Mouse (Mus musculus) liver, embryonic 14.5 days (tissue): ENCODE results near the gene Bmp8a. TPM values are rescaled to one million over a fixed set of nuclear protein-coding genes. Genes with fewer than 3 reads are reported as not detected.
A peak's percentile ranks its signal among the peaks of the same experiment; 100 is the strongest.
"Not testable (repeated sequence)": the region's sequence is repeated elsewhere in the genome, so short reads cannot be mapped to it uniquely, and the experiment has no call there.

ENCODE experiments used
- ATAC-seq: fragments of 200-750 bp; cut with Nextera tagmentation; 2 replicates; pipeline ENCODE4 v1.8.0; 2017; ENCODE audit warnings: moderate number of reproducible peaks, mild to moderate bottlenecking, moderate library complexity; ENCODE audit not compliant: insufficient read depth
- DNase-seq, 3 experiments: peaks; one replicate each; pipeline ENCODE4 v3.0.0-alpha.2; 2012 to 2013; ENCODE audit warnings: low read depth in 3 of 3, low spot score in 3 of 3
- H3K27ac ChIP-seq: fragments of 300-500 bp; sonication (generic); 2 replicates; pipeline ENCODE4 v1.5.1; 2014; ENCODE audit warnings: moderate library complexity, mild to moderate bottlenecking, control low read depth, inconsistent platforms
- H3K27me3 ChIP-seq: fragments of 300-500 bp; sonication (generic); 2 replicates; pipeline ENCODE4 v1.6.1; 2014; ENCODE audit warnings: mild to moderate bottlenecking, low read length, moderate library complexity; ENCODE audit not compliant: control insufficient read depth, insufficient read depth
- H3K36me3 ChIP-seq: fragments of 300-500 bp; sonication (generic); replicated peaks from 2 replicates; pipeline ENCODE4 v1.6.1; 2014; ENCODE audit warnings: low read depth; ENCODE audit not compliant: control insufficient read depth, insufficient read depth
- H3K4me1 ChIP-seq, 2 experiments: fragments of 200-500 bp in 1 of 2; fragments of 300-500 bp in 1 of 2; sonication (generic) in 1 of 2; replicated peaks; 2 replicates each; pipeline ENCODE4 v1.6.1; 2012 to 2014; ENCODE audit warnings: antibody characterized with exemption in 1 of 2, inconsistent platforms in 1 of 2, low read length in 1 of 2; ENCODE audit not compliant: control insufficient read depth in 2 of 2, insufficient read depth in 2 of 2
- H3K4me2 ChIP-seq: fragments of 300-500 bp; sonication (generic); 2 replicates; pipeline ENCODE4 v1.6.1; 2014; ENCODE audit warnings: low read depth, mild to moderate bottlenecking, control low read depth, moderate library complexity
- H3K4me3 ChIP-seq, 2 experiments: fragments of 200-500 bp in 1 of 2; fragments of 300-500 bp in 1 of 2; sonication (generic) in 1 of 2; 2 replicates each; pipeline ENCODE4 v1.5.1; 2012 to 2014; ENCODE audit warnings: low read depth in 2 of 2, low read length in 2 of 2, mild to moderate bottlenecking in 2 of 2, control low read depth in 1 of 2, inconsistent platforms in 1 of 2, moderate library complexity in 1 of 2; ENCODE audit not compliant: insufficient read depth in 1 of 2
- H3K9ac ChIP-seq: fragments of 300-500 bp; sonication (generic); replicated peaks from 2 replicates; pipeline ENCODE4 v1.6.1; 2014; ENCODE audit warnings: mild to moderate bottlenecking, control low read depth, moderate library complexity
- H3K9me3 ChIP-seq: fragments of 300-500 bp; sonication (generic); 2 replicates; pipeline ENCODE4 v1.6.1; 2016; ENCODE audit warnings: low read length, mixed read lengths; ENCODE audit not compliant: control insufficient read depth
- CTCF ChIP-seq: IDR thresholded peaks from 2 replicates; pipeline ENCODE4 v1.5.1; 2016; ENCODE audit warnings: antibody characterized with exemption, low read depth, control low read depth
- EP300 ChIP-seq: IDR thresholded peaks from 2 replicates; pipeline ENCODE4 v1.6.1; 2016; ENCODE audit warnings: antibody characterized with exemption, low read depth
- WGBS: fragments of 180-500 bp; shearing (Covaris S2); extraction: QIAGEN DNeasy Blood & Tissue Kit; methylation state at CpG from one replicate; pipeline ENCODE4 v1.1.7; 2014; ENCODE audit not compliant: insufficient replicate concordance; 5-methylcytosine and 5-hydroxymethylcytosine counted together
- polyA plus RNA-seq, 2 experiments: library from polyadenylated mRNA; depleted of rRNA in 1 of 2; stranded (reverse) in 1 of 2; unstranded in 1 of 2; fragments of >200 nt; fragmentation: Nextera tagmentation in 1 of 2; extraction: Ambion mirVana in 1 of 2; gene quantifications; 2 replicates each; pipeline versions ENCODE4 v1.2.1 to v1.2.3; 2012 to 2014

Gene Bmp8a
- polyA plus RNA-seq, 2 experiments: 0.08 TPM; not detected in 1

GRCm38 (mm10) chr4:123323534-123323933 is 19.5 kb downstream of the Bmp8a start, which contains the start of gene Oxct2a:
Gene Oxct2a (minus strand): TSS chr4:123323634.
- no peaks in the 10 kb centered on the region for H3K36me3 ChIP-seq
- TF ChIP-seq CTCF: no peak
- no peak within 1 kb of the TSS for H3K4me2 ChIP-seq
- H3K4me3 ChIP-seq: no peak within 1 kb of the TSS
- no peak within 1 kb of the TSS for H3K27ac ChIP-seq
- H3K4me1 ChIP-seq: no peaks in the 10 kb centered on the region
- WGBS: 27% methylated on average over 13 of the region's 13 CpGs
- H3K27me3 ChIP-seq: peaks cover 5% of the 10 kb centered on the region
- no peaks in the 10 kb centered on the region for H3K9me3 ChIP-seq
- no peak within 1 kb of the TSS for H3K9ac ChIP-seq
- ATAC-seq: no peak
- no peak for DNase-seq

GRCm38 (mm10) chr4:123322910-123323309 is 20.1 kb downstream of the Bmp8a start:
- H3K27me3 ChIP-seq, H3K36me3 ChIP-seq, H3K27ac ChIP-seq, H3K9me3 ChIP-seq, ATAC-seq, H3K4me2 ChIP-seq, H3K4me1 ChIP-seq, DNase-seq, H3K9ac ChIP-seq, H3K4me3 ChIP-seq: not testable (repeated sequence)
- whole genome bisulfite sequencing: 18% methylated on average over 27 of the region's 38 CpGs

GRCm38 (mm10) chr4:123314497-123314896 is 28.6 kb downstream of the Bmp8a start:
- no peak for ATAC-seq
- WGBS: 59% methylated on average over 3 of the region's 3 CpGs
- TF ChIP-seq CTCF (no peak), EP300 (no peak)
- Histone ChIP-seq H3K36me3 (no peaks in the 10 kb centered on the region), H3K4me1 (peaks cover 0 to 7% of the 10 kb centered on the region in 2 experiments; a peak in 2 of 4 replicates), H3K9me3 (no peaks in the 10 kb centered on the region), H3K9ac (no peak overlapping the region), H3K27me3 (no peaks in the 10 kb centered on the region), H3K27ac (no peak overlapping the region), H3K4me2 (no peak overlapping the region), H3K4me3 (no peak overlapping the region)
- no peak for DNase-seq

GRCm38 (mm10) chr4:123313010-123313409 is 30.0 kb downstream of the Bmp8a start:
- ATAC-seq: peak; percentile 42
- H3K36me3 ChIP-seq: no peaks in the 10 kb centered on the region
- no peak overlapping the region for H3K4me3 ChIP-seq
- no peak overlapping the region for H3K9ac ChIP-seq
- H3K27me3 ChIP-seq: no peaks in the 10 kb centered on the region
- H3K4me1 ChIP-seq: peaks cover 0 to 7% of the 10 kb centered on the region in 2 experiments; a peak in 2 of 4 replicates
- DNase-seq: no peak
- no peaks in the 10 kb centered on the region for H3K9me3 ChIP-seq
- WGBS: 16% methylated on average over 6 of the region's 6 CpGs
- H3K27ac ChIP-seq: no peak overlapping the region
- no peak overlapping the region for H3K4me2 ChIP-seq
- TF ChIP-seq CTCF (no peak), EP300 (no peak)

- Histone ChIP-seq H3K4me2 (no peak overlapping the region), H3K27ac (no peak overlapping the region), H3K36me3 (no peaks in the 10 kb centered on the region), H3K9me3 (no peaks in the 10 kb centered on the region), H3K4me1 (peaks cover 0 to 7% of the 10 kb centered on the region in 2 experiments; a peak in 2 of 4 replicates), H3K27me3 (no peaks in the 10 kb centered on the region), H3K4me3 (no peak overlapping the region), H3K9ac (no peak overlapping the region)
- 74% methylated on average over 7 of the region's 7 CpGs for WGBS
- no peak for ATAC-seq
- TF ChIP-seq EP300: no peak
- no peak for TF ChIP-seq CTCF
- no peak for DNase-seq
Measured at GRCm38 (mm10) chr4:123311845-123312244, 31.2 kb downstream of the Bmp8a start.
